Comparison of ENCODE assay signal across 8 mouse cellular contexts in the genomic region with DNA sequence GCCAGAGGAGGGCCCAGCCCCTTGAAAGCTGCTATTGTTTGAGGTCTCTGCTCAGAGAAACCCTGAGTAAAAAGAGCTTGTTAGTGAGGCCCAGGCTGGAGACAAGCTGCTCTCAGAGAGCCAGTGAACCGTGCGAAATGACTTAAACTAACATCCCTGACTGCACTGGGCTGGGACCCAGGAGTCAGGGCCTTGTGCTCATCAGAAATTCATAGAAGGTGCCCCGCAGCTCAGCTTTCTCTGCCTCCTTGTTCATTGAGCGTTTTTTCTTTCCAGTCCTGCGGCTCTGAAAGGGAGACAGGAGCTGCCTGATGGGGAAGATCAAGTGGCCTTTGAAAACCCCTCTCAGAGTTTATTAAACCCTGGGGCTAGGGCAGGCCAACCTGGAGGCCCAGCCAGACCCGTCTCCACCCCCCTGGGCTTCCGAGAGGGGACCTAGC.
DNase-seq lines count a peak whose midpoint lies in the region; ATAC-seq lines count a peak whose summit lies in the region.

No protein-coding gene starts in this region.

- WGBS in midbrain, embryonic 16.5 days = 3% methylated on average over 7 of the region's 7 CpGs

- no peak overlapping the region for H3K9ac ChIP-seq in midbrain, embryonic 16.5 days (ENCODE audit: low read depth, low read length)

- H3K4me2 ChIP-seq in midbrain, embryonic 16.5 days (ENCODE audit: low read length) = no peak overlapping the region

- H3K27me3 ChIP-seq in midbrain, embryonic 16.5 days (ENCODE audit: control insufficient read depth, insufficient read depth, low read depth, low read length) = peaks cover 15% of the 10 kb centered on the region

- peaks cover 23% of the 10 kb centered on the region for H3K4me1 ChIP-seq in midbrain, embryonic 16.5 days (ENCODE audit: control insufficient read depth, insufficient read depth, low read length)

- intact Hi-C loops in heart, postnatal 10 days (cut with DNase I) = no loop called here

- no peaks in the 10 kb centered on the region for H3K36me3 ChIP-seq in midbrain, embryonic 16.5 days (ENCODE audit: control insufficient read depth, insufficient read depth, low read length)

- peak; percentile 87 for ATAC-seq in midbrain, embryonic 16.5 days
- ATAC-seq in monocyte, adult 5-6 weeks (replicated peaks; ENCODE audit: insufficient number of reproducible peaks, low FRiP score, low TSS enrichment, poor library complexity, severe bottlenecking) = no peak

- H3K9me3 ChIP-seq in midbrain, embryonic 16.5 days (replicated peaks; ENCODE audit: control insufficient read depth, low read length, poor library complexity, severe bottlenecking) = no peaks in the 10 kb centered on the region

- H3K27ac ChIP-seq in midbrain, embryonic 16.5 days (ENCODE audit: low read length) = peak overlapping the region; percentile 4

- DNase-seq in MN1 (ENCODE audit: low spot score) = peak; percentile 32
- DNase-seq in cerebellum, adult 8-10 months = peak; percentile 57
- peak; percentile 29 to 40 for DNase-seq in frontal cortex, postnatal 10 days (ENCODE audit: low spot score in 2 of 2)
- DNase-seq in kidney, postnatal 4 days = peak; percentile 34 to 54
- DNase-seq in testis, postnatal 14 days (ENCODE audit: low spot score) = no peak
- no peak for DNase-seq in heart, postnatal 10 days

- H3K4me3 ChIP-seq in midbrain, embryonic 16.5 days (ENCODE audit: low read depth, low read length) = no peak overlapping the region

Comparison
In these comparisons a context has a peak if more than half of its experiments do, and no peak if none do; other contexts are left out.
1. DNase-seq: peak in MN1 (single experiment), cerebellum, adult 8-10 months (single experiment), frontal cortex, postnatal 10 days (2 of 2) and kidney, postnatal 4 days (2 of 2); none in testis, postnatal 14 days (single experiment) and heart, postnatal 10 days (0 of 2).